Mouse (Mus musculus) MEL (cell line): ENCODE data around the gene Aurkaip1. TPM values are rescaled to one million over a fixed set of nuclear protein-coding genes. Genes with fewer than 3 reads are reported as not detected.

Experiments used
- DNase-seq: peaks from one replicate; pipeline ENCODE4 v3.0.0; 2011; ENCODE audit warnings: low read depth, low spot score
- H3K27ac ChIP-seq: 2 replicates; pipeline ENCODE4 v1.5.1; 2012; ENCODE audit warnings: low read depth, mild to moderate bottlenecking, control low read depth, low read length, moderate library complexity; ENCODE audit not compliant: control insufficient read depth
- H3K27me3 ChIP-seq, 2 experiments: fragments of 150-350 bp in 1 of 2; sonication (generic) in 1 of 2; 2 replicates each; pipeline ENCODE4 v1.6.1; 2012; ENCODE audit warnings: low read length in 2 of 2, mild to moderate bottlenecking in 2 of 2, improper control_type of control experiment in 1 of 2, moderate library complexity in 1 of 2; ENCODE audit not compliant: insufficient read depth in 2 of 2, control insufficient read depth in 1 of 2
- H3K36me3 ChIP-seq, 2 experiments: 2 replicates each; pipeline ENCODE4 v1.6.1; 2012 to 2014; ENCODE audit warnings: low read length in 2 of 2, improper control_type of control experiment in 1 of 2, inconsistent platforms in 1 of 2, mild to moderate bottlenecking in 1 of 2; ENCODE audit not compliant: insufficient read depth in 2 of 2, control insufficient read depth in 1 of 2
- H3K4me1 ChIP-seq, 2 experiments: fragments of 150-350 bp in 1 of 2; sonication (generic) in 1 of 2; 2 replicates each; pipeline ENCODE4 v1.6.1; 2012; ENCODE audit warnings: low read length in 2 of 2, improper control_type of control experiment in 1 of 2, mild to moderate bottlenecking in 1 of 2; ENCODE audit not compliant: insufficient read depth in 2 of 2, control insufficient read depth in 1 of 2
- H3K4me3 ChIP-seq, 2 experiments: fragments of 150-350 bp in 1 of 2; sonication (generic) in 1 of 2; 2 replicates each; pipeline ENCODE4 v1.5.1; 2012; ENCODE audit warnings: low read depth in 2 of 2, low read length in 2 of 2, mild to moderate bottlenecking in 2 of 2, moderate library complexity in 2 of 2, control low read depth in 1 of 2, improper control_type of control experiment in 1 of 2; ENCODE audit not compliant: control insufficient read depth in 1 of 2, insufficient read depth in 1 of 2
- H3K79me2 ChIP-seq: 2 replicates; pipeline ENCODE4 v1.6.1; 2012; ENCODE audit warnings: mild to moderate bottlenecking, low read length, moderate library complexity; ENCODE audit not compliant: control insufficient read depth, poor library complexity, insufficient read depth
- H3K9ac ChIP-seq: 2 replicates; pipeline ENCODE4 v1.6.1; 2012; ENCODE audit warnings: low read depth, mild to moderate bottlenecking, control low read depth, low read length, moderate library complexity; ENCODE audit not compliant: control insufficient read depth, poor library complexity, severe bottlenecking
- H3K9me3 ChIP-seq: fragments of 150-350 bp; sonication (generic); replicated peaks from 2 replicates; pipeline ENCODE4 v1.6.1; 2012; ENCODE audit warnings: mild to moderate bottlenecking, low read length, improper control_type of control experiment, moderate library complexity; ENCODE audit not compliant: insufficient read depth
- CHD1 ChIP-seq: IDR thresholded peaks from 2 replicates; pipeline ENCODE4 v1.6.1; 2012; ENCODE audit warnings: low read depth, mild to moderate bottlenecking, inconsistent platforms, low read length, improper control_type of control experiment
- CHD2 ChIP-seq: IDR thresholded peaks from 2 replicates; pipeline ENCODE4 v1.6.1; 2011; ENCODE audit warnings: low read length, improper control_type of control experiment
- CTCF ChIP-seq, 3 experiments: IDR thresholded peaks in 2 of 3; conservative IDR thresholded peaks in 1 of 3; 2 replicates each; pipeline ENCODE4 v1.5.1; 2011 to 2012; ENCODE audit warnings: low read length in 3 of 3, low read depth in 2 of 3, mild to moderate bottlenecking in 2 of 3, improper control_type of control experiment in 1 of 3, inconsistent platforms in 1 of 3, mixed read lengths in 1 of 3, moderate library complexity in 1 of 3; ENCODE audit not compliant: control insufficient read depth in 1 of 3, insufficient read depth in 1 of 3, poor library complexity in 1 of 3, severe bottlenecking in 1 of 3
- E2F4 ChIP-seq: IDR thresholded peaks from 2 replicates; pipeline ENCODE4 v1.6.1; 2011; ENCODE audit warnings: low read depth, low read length, improper control_type of control experiment, borderline replicate concordance
- ETS1 ChIP-seq: IDR thresholded peaks from 2 replicates; pipeline ENCODE4 v1.6.1; 2012; ENCODE audit warnings: low read depth, mild to moderate bottlenecking, inconsistent platforms, low read length, improper control_type of control experiment, moderate library complexity
- GABPA ChIP-seq: IDR thresholded peaks from 2 replicates; pipeline ENCODE4 v1.6.1; 2012; ENCODE audit warnings: low read depth, mild to moderate bottlenecking, inconsistent platforms, low read length, improper control_type of control experiment, moderate library complexity
- MAX ChIP-seq: IDR thresholded peaks from 2 replicates; pipeline ENCODE4 v1.6.1; 2011; ENCODE audit warnings: low read length, improper control_type of control experiment
- MAZ ChIP-seq: IDR thresholded peaks from 2 replicates; pipeline ENCODE4 v1.6.1; 2012; ENCODE audit warnings: low read depth, mild to moderate bottlenecking, inconsistent platforms, low read length, improper control_type of control experiment
- MXI1 ChIP-seq: IDR thresholded peaks from 2 replicates; pipeline ENCODE4 v1.6.1; 2011; ENCODE audit warnings: mild to moderate bottlenecking, low read depth, low read length, improper control_type of control experiment
- POLR2A ChIP-seq, 2 experiments: IDR thresholded peaks; 2 replicates each; pipeline ENCODE4 v1.6.1; 2011 to 2012; ENCODE audit warnings: low read length in 2 of 2, mild to moderate bottlenecking in 2 of 2, control low read depth in 1 of 2, improper control_type of control experiment in 1 of 2, low read depth in 1 of 2, moderate library complexity in 1 of 2; ENCODE audit not compliant: control insufficient read depth in 1 of 2, insufficient read depth in 1 of 2, poor library complexity in 1 of 2
- POLR2AphosphoS2 ChIP-seq: IDR thresholded peaks from 2 replicates; pipeline ENCODE4 v1.6.1; 2011; ENCODE audit warnings: low read length, improper control_type of control experiment
- POLR2AphosphoS5 ChIP-seq: IDR thresholded peaks from 2 replicates; pipeline ENCODE4 v1.6.1; 2012; ENCODE audit warnings: low read depth, borderline replicate concordance, mild to moderate bottlenecking, inconsistent platforms, low read length, moderate library complexity, mixed read lengths
- RAD21 ChIP-seq: IDR thresholded peaks from 2 replicates; pipeline ENCODE4 v1.6.1; 2011; ENCODE audit warnings: mild to moderate bottlenecking, low read depth, low read length, improper control_type of control experiment
- SMC3 ChIP-seq: IDR thresholded peaks from 2 replicates; pipeline ENCODE4 v1.6.1; 2011; ENCODE audit warnings: low read depth, low read length, improper control_type of control experiment
- TCF12 ChIP-seq: IDR thresholded peaks from 2 replicates; pipeline ENCODE4 v1.6.1; 2014; ENCODE audit warnings: low read depth, mild to moderate bottlenecking, inconsistent platforms, low read length, improper control_type of control experiment, moderate library complexity
- USF1 ChIP-seq: IDR thresholded peaks from 2 replicates; pipeline ENCODE4 v1.6.1; 2014; ENCODE audit warnings: low read depth, mild to moderate bottlenecking, inconsistent platforms, low read length, improper control_type of control experiment, moderate library complexity
- USF2 ChIP-seq, 2 experiments: IDR thresholded peaks; 2 replicates each; pipeline ENCODE4 v1.6.1; 2011 to 2012; ENCODE audit warnings: improper control_type of control experiment in 2 of 2, low read length in 2 of 2, borderline replicate concordance in 1 of 2, inconsistent platforms in 1 of 2, low read depth in 1 of 2, mild to moderate bottlenecking in 1 of 2; ENCODE audit not compliant: insufficient read depth in 1 of 2
- ZKSCAN1 ChIP-seq: IDR thresholded peaks from 2 replicates; pipeline ENCODE4 v1.6.1; 2012; ENCODE audit warnings: low read depth, mild to moderate bottlenecking, inconsistent platforms, low read length, improper control_type of control experiment, moderate library complexity
- ZMIZ1 ChIP-seq: IDR thresholded peaks from 2 replicates; pipeline ENCODE4 v1.6.1; 2012; ENCODE audit warnings: low read depth, mild to moderate bottlenecking, inconsistent platforms, low read length, improper control_type of control experiment, moderate library complexity
- ZNF384 ChIP-seq: IDR thresholded peaks from 2 replicates; pipeline ENCODE4 v1.6.1; 2012; ENCODE audit warnings: low read depth, mild to moderate bottlenecking, inconsistent platforms, low read length, improper control_type of control experiment
- polyA plus RNA-seq, 2 experiments: library from polyadenylated mRNA; stranded (reverse) in 1 of 2; unstranded in 1 of 2; fragments of >175 nt in 1 of 2; fragments of >200 nt in 1 of 2; gene quantifications; 2 replicates each; pipeline versions ENCODE4 v1.2.1 to v1.2.4; 2012; ENCODE audit warnings: low replicate concordance in 2 of 2, low read depth in 1 of 2; ENCODE audit not compliant: insufficient read length in 2 of 2, insufficient read depth in 1 of 2, missing spikeins in 1 of 2
- total RNA-seq: library from RNA; depleted of rRNA; stranded (reverse); fragments of 300-350 nt; gene quantifications from 2 replicates; pipeline ENCODE4 v1.2.3, GENCODE M21; 2012

Aurkaip1 gene
- total and polyA plus RNA-seq, 3 experiments, result 153 to 203 TPM; not detected in 1

DNA sequence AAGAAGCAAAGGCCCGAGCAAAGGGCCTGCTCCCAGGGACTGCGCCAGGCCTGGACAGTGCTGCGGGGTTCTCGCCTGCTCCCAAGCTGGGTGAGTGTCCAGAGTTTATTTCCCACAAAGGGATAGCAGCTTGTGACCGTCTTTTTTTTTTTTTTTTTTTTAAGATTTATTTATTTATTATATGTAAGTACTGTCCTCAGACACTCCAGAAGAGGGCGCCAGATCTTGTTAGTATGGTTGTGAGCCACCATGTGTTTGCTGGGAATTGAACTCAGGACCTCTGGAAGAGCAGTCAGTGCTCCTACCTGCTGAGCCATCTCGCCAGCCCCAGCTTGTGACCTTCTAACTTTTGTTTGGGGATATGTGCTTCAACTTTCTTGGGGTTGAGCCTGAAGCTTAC, 10.0 kb upstream of the Aurkaip1 start:
- H3K36me3 ChIP-seq, result peaks cover 4 to 63% of the 10 kb centered on the region in 2 experiments; a peak in 3 of 4 replicates
- TF ChIP-seq CTCF (IDR thresholded peaks at IDR 0.05 in 2 of 3, conservative IDR thresholded peaks at IDR 0.05 in 1 of 3; ENCODE audit: control insufficient read depth in 1 of 3, insufficient read depth in 1 of 3, low read depth in 2 of 3, low read length in 3 of 3, poor library complexity in 1 of 3, severe bottlenecking in 1 of 3) (peak in 1 of 3 experiments; percentile 14; a peak in 1 of 6 replicates), ZNF384 (peak; percentile 72), RAD21 (no peak), E2F4 (no peak), POLR2A (IDR thresholded peaks at IDR 0.05; ENCODE audit: control insufficient read depth in 1 of 2, insufficient read depth in 1 of 2, low read depth in 1 of 2, low read length in 2 of 2, poor library complexity in 1 of 2) (no peak), MAX (no peak), ZMIZ1 (no peak)
- TF ChIP-seq, all 39 proteins: peak for 2
- H3K4me1 ChIP-seq, result no peaks in the 10 kb centered on the region
- peaks cover 13% of the 10 kb centered on the region for H3K79me2 ChIP-seq
- no peak overlapping the region for H3K27ac ChIP-seq
- no peaks in the 10 kb centered on the region for H3K9me3 ChIP-seq
- DNase-seq, result peak; percentile 70
- H3K4me3 ChIP-seq, result no peak overlapping the region
- H3K27me3 ChIP-seq, result no peaks in the 10 kb centered on the region
- H3K9ac ChIP-seq, result no peak overlapping the region

DNA sequence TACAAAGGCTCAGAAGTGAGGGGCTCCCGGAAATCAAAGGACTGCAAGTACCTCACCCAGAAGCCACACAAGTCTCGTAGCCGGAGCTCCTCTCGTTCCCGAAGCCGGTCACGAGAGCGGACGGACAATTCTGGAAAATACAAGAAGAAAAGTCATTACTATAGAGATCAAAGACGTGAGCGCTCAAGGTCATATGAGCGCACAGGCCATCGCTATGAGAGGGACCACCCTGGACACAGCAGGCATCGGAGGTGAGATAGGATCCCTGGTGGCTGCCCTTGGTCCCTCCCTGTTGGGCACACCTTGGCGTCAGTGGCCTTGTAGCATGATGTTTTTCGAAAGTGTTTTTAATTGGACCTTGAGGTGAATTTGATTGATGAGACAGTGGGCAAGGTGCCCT, 7.6 kb upstream of the Aurkaip1 start:
- TF ChIP-seq ZKSCAN1, result no peak
- no peak for TF ChIP-seq POLR2AphosphoS5
- no peak for TF ChIP-seq MAZ
- no peak for TF ChIP-seq CHD1
- TF ChIP-seq USF1, result no peak
- no peak for TF ChIP-seq MXI1
- TF ChIP-seq CHD2, result no peak
- TF ChIP-seq USF2 (IDR thresholded peaks at IDR 0.05; ENCODE audit: borderline replicate concordance in 1 of 2, insufficient read depth in 1 of 2, low read depth in 1 of 2, low read length in 2 of 2), result no peak
- no peak for TF ChIP-seq GABPA
- TF ChIP-seq POLR2AphosphoS2, result no peak
- TF ChIP-seq TCF12, result no peak
- no peak for TF ChIP-seq ETS1
- TF ChIP-seq SMC3, result no peak
- no peak for TF ChIP-seq E2F4
- H3K27me3 ChIP-seq, result no peaks in the 10 kb centered on the region
- H3K27ac ChIP-seq, result no peak overlapping the region
- H3K9me3 ChIP-seq, result no peaks in the 10 kb centered on the region
- H3K36me3 ChIP-seq, result peaks cover 4 to 43% of the 10 kb centered on the region in 2 experiments; a peak in 3 of 4 replicates
- no peak for DNase-seq
- H3K4me3 ChIP-seq, result no peak overlapping the region
- no peaks in the 10 kb centered on the region for H3K4me1 ChIP-seq
- H3K9ac ChIP-seq, result no peak overlapping the region
- H3K79me2 ChIP-seq, result peaks cover 4% of the 10 kb centered on the region
